Mouse (Mus musculus): ENCODE results near the gene Areg. TPM values are rescaled to one million over a fixed set of nuclear protein-coding genes. Genes with fewer than 3 reads are reported as not detected.

The Areg gene
- 13.1 and 13.7 TPM in 2 replicates for polyA plus RNA-seq (2015; fragmentation: Nextera tagmentation; extraction: Ambion mirVana)

DNA sequence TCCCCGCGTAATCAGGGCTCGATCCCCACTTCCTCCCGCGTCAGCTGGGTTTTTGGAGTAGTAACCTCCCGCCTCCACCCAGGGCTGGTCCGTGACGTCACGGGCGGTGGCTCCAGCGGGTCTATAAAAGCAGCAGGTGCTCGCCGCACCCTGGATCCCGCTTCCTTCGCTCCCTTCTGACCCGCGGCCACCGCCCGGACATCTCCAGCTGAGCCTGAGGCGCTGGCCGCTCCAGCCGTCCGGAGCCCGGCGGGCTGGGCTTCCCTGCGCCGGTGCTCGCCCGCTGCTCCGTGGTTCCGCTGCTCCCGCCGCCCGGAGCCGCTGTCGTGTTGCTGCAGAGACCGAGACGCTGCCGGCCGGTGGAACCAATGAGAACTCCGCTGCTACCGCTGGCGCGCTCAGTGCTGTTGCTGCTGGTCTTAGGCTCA lies at the start of gene Areg:
Areg (plus strand) TSS at position 154 of the 428 bp plus-strand sequence.
- no peaks in the 10 kb centered on the region for H3K4me1 ChIP-seq (ENCODE audit: insufficient read depth, low read depth, low read length)
- H3K27me3 ChIP-seq (replicated peaks; ENCODE audit: insufficient read depth, low read length) = no peaks in the 10 kb centered on the region
- peak; percentile 88 for ATAC-seq
- no peak within 1 kb of the TSS for H3K27ac ChIP-seq (ENCODE audit: low read length)
- DNase-seq (ENCODE audit: low spot score) = peak; percentile 68
- TF ChIP-seq CTCF (IDR thresholded peaks at IDR 0.05) (peak; percentile 48), EP300 (IDR thresholded peaks at IDR 0.05) (no peak)
- no peak within 1 kb of the TSS for H3K9ac ChIP-seq (replicated peaks; ENCODE audit: low read depth)
- H3K4me2 ChIP-seq (replicated peaks; ENCODE audit: low read depth, low read length) = peak within 1 kb of the TSS; percentile 69
- H3K4me3 ChIP-seq (ENCODE audit: low read depth, low read length) = peak within 1 kb of the TSS; percentile 45
- H3K36me3 ChIP-seq (ENCODE audit: insufficient read depth, low read length) = no peaks in the 10 kb centered on the region
- WGBS = 2% methylated on average over 44 of the region's 44 CpGs
- no peaks in the 10 kb centered on the region for H3K9me3 ChIP-seq (ENCODE audit: low read length)

DNA sequence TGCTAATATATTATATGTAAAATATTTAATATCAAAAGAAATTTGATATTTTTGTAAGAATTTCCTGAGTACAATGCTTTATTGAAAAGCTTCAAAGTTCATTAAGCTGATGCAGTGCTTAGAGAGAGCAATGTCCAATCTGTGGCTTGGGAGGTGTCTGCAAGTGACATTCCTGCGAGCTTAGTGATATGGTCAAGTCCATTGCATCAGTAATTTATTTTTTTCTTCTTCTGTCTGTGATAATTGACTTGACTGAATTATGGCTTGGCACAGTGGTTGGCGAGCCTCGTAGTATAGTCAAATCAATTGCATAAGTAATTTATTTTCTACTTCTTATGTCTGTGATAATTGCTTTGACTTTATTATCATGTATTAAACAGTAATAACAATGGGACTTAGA lies 49.1 kb upstream of the Areg start:
- no peak overlapping the region for H3K9ac ChIP-seq (replicated peaks; ENCODE audit: low read depth)
- no peaks in the 10 kb centered on the region for H3K27me3 ChIP-seq (replicated peaks; ENCODE audit: insufficient read depth, low read length)
- WGBS = 81% methylated on average over 3 of the region's 3 CpGs
- H3K4me2 ChIP-seq (replicated peaks; ENCODE audit: low read depth, low read length) = no peak overlapping the region
- H3K9me3 ChIP-seq (ENCODE audit: low read length) = no peaks in the 10 kb centered on the region
- TF ChIP-seq CTCF (IDR thresholded peaks at IDR 0.05) = no peak
- no peak for TF ChIP-seq EP300 (IDR thresholded peaks at IDR 0.05)
- no peaks in the 10 kb centered on the region for H3K36me3 ChIP-seq (ENCODE audit: insufficient read depth, low read length)
- H3K4me1 ChIP-seq (ENCODE audit: insufficient read depth, low read depth, low read length) = no peaks in the 10 kb centered on the region
- no peak for DNase-seq (ENCODE audit: low spot score)
- H3K27ac ChIP-seq (ENCODE audit: low read length) = no peak overlapping the region
- no peak for ATAC-seq
- no peak overlapping the region for H3K4me3 ChIP-seq (ENCODE audit: low read depth, low read length)

DNA sequence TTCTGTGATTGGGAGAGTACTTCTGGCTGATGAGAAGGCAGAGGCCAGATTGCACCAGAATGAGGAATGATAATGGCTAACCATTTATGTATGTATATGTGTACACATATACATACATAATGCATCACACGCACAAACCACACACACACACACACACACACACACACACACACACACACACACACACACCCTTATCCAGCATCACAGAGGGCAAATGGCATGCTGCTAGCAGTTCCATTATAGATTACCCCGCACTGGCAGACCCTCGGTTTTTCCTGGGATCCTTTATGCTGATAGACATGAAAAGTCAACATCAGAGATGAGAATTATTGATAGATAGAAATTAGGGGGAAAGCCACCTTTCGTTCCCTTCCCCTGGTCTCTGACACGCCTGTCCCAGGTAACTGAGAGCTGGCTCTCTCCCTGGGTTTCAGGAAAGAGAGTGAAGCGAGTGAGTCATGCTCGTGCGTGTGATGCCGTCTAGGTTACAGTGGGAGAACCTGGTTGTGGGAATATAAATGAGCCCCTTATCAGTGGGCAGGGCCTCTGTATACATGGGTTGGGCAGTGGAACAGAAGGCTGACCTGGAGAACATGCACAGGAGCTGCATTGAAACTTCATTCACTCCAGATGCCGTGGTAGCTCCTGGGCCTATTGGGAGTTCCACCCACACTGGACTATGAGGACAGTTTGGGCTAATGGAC lies 41.3 kb upstream of the Areg start:
- no peak overlapping the region for H3K9ac ChIP-seq (replicated peaks; ENCODE audit: low read depth)
- H3K4me3 ChIP-seq (ENCODE audit: low read depth, low read length) = no peak overlapping the region
- 79% methylated on average over 10 of the region's 10 CpGs for WGBS
- H3K36me3 ChIP-seq (ENCODE audit: insufficient read depth, low read length) = no peaks in the 10 kb centered on the region
- H3K9me3 ChIP-seq (ENCODE audit: low read length) = no peaks in the 10 kb centered on the region
- H3K4me2 ChIP-seq (replicated peaks; ENCODE audit: low read depth, low read length) = no peak overlapping the region
- TF ChIP-seq EP300 (IDR thresholded peaks at IDR 0.05) (no peak), CTCF (IDR thresholded peaks at IDR 0.05) (no peak)
- H3K27me3 ChIP-seq (replicated peaks; ENCODE audit: insufficient read depth, low read length) = no peaks in the 10 kb centered on the region
- no peak overlapping the region for H3K27ac ChIP-seq (ENCODE audit: low read length)
- DNase-seq (ENCODE audit: low spot score) (peak; percentile 11), ATAC-seq (peak; percentile 23; the same call in 1 of the 2 replicates)
- no peaks in the 10 kb centered on the region for H3K4me1 ChIP-seq (ENCODE audit: insufficient read depth, low read depth, low read length)

DNA sequence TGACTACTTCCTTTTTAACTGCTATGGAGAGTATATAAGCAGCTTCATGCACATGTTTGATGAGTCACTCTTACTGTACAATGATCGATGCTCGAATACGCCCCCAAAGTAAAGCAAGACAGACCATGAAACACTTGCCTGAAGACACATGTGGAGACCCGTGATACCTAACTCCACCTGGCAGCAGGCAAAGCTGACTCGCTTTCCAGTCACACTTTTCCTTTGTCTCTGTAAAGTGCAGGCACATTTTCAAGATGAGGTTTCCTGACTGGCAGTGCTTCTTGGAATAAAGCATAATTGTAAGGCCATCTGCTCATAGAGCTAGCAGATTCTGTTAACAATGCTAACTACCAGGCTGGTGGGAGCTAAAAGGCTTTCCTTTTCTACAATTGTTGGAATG lies 37.7 kb upstream of the Areg start:
- Histone ChIP-seq H3K4me2 (replicated peaks; ENCODE audit: low read depth, low read length) (no peak overlapping the region), H3K9me3 (ENCODE audit: low read length) (no peaks in the 10 kb centered on the region), H3K4me3 (ENCODE audit: low read depth, low read length) (no peak overlapping the region), H3K27me3 (replicated peaks; ENCODE audit: insufficient read depth, low read length) (no peaks in the 10 kb centered on the region), H3K27ac (ENCODE audit: low read length) (no peak overlapping the region), H3K36me3 (ENCODE audit: insufficient read depth, low read length) (no peaks in the 10 kb centered on the region), H3K9ac (replicated peaks; ENCODE audit: low read depth) (no peak overlapping the region), H3K4me1 (ENCODE audit: insufficient read depth, low read depth, low read length) (no peaks in the 10 kb centered on the region)
- 91% methylated on average over 5 of the region's 5 CpGs for WGBS
- no peak for TF ChIP-seq CTCF (IDR thresholded peaks at IDR 0.05)
- TF ChIP-seq EP300 (IDR thresholded peaks at IDR 0.05) = no peak
- no peak for ATAC-seq
- no peak for DNase-seq (ENCODE audit: low spot score)

DNA sequence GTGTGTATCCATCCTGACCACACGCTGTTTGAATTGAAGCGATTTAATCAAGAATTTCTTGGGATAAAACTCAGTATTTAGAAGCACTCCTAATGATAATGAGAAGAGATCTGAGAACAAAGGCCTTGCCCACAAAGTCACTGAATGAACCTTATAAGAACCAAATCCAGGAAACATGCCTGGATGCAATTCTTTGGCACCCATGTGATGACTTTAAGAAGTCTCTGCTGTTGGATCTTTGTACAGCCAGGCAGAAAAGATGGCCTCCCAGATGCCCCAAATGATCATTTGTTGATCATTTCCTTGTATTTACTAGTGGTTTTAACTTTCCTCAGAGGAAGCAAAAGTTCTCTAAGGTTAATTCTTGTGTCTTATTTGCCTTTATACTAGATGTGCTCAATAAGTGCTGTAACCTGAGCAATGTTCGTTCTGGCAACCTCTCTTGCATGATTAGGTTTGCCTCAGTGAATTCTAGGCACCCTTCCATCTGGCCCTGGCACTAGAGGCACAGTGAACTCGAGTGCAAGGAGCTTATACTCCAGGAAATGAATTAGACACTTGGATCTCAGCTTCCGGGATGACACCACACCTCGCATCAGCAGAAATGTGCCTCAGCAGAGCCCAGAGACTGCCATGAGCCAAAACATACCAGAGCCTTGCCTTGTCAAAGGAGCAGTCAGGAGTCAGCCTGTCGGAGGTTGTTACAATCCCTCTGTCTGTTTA lies 35.3 kb upstream of the Areg start:
- Histone ChIP-seq H3K4me2 (replicated peaks; ENCODE audit: low read depth, low read length) (no peak overlapping the region), H3K36me3 (ENCODE audit: insufficient read depth, low read length) (no peaks in the 10 kb centered on the region), H3K4me3 (ENCODE audit: low read depth, low read length) (no peak overlapping the region), H3K27ac (ENCODE audit: low read length) (no peak overlapping the region), H3K27me3 (replicated peaks; ENCODE audit: insufficient read depth, low read length) (no peaks in the 10 kb centered on the region), H3K9me3 (ENCODE audit: low read length) (no peaks in the 10 kb centered on the region), H3K4me1 (ENCODE audit: insufficient read depth, low read depth, low read length) (no peaks in the 10 kb centered on the region), H3K9ac (replicated peaks; ENCODE audit: low read depth) (no peak overlapping the region)
- 55% methylated on average over 7 of the region's 7 CpGs for WGBS
- DNase-seq (ENCODE audit: low spot score) (no peak), ATAC-seq (no peak)
- TF ChIP-seq CTCF (IDR thresholded peaks at IDR 0.05) (no peak), EP300 (IDR thresholded peaks at IDR 0.05) (no peak)

DNA sequence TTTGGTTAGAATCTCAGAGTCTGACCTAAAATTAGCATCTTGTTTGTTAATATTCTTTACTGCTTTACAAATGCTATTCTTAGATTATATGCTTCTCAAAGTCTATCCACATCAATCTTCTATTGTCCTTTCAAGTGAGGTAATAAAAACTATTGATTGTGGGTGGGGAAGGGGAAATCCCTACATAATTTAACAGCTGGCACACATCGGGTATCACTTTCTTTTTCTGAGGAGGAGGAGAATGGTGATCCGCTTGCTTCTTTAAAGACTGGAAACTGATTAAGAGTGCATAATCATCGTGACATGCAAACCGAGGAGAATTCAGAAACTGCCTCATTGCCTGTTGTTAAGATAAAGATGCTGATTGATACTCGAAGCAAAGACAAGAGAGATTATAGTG lies 33.2 kb upstream of the Areg start:
- Histone ChIP-seq H3K4me3 (ENCODE audit: low read depth, low read length) (no peak overlapping the region), H3K27me3 (replicated peaks; ENCODE audit: insufficient read depth, low read length) (no peaks in the 10 kb centered on the region), H3K9me3 (ENCODE audit: low read length) (no peaks in the 10 kb centered on the region), H3K4me1 (ENCODE audit: insufficient read depth, low read depth, low read length) (no peaks in the 10 kb centered on the region), H3K4me2 (replicated peaks; ENCODE audit: low read depth, low read length) (no peak overlapping the region), H3K9ac (replicated peaks; ENCODE audit: low read depth) (no peak overlapping the region), H3K27ac (ENCODE audit: low read length) (no peak overlapping the region), H3K36me3 (ENCODE audit: insufficient read depth, low read length) (no peaks in the 10 kb centered on the region)
- WGBS = 60% methylated on average over 5 of the region's 5 CpGs
- no peak for ATAC-seq
- TF ChIP-seq EP300 (IDR thresholded peaks at IDR 0.05) (no peak), CTCF (IDR thresholded peaks at IDR 0.05) (no peak)
- DNase-seq (ENCODE audit: low spot score) = no peak

Measured in lung, postnatal 0 days (tissue).